Mouse (Mus musculus): ENCODE results near the gene Cdk8. TPM values are rescaled to one million over a fixed set of nuclear protein-coding genes. Genes with fewer than 3 reads are reported as not detected.

The Cdk8 gene
- polyA plus RNA-seq, 1 experiment from 2014 or later: 13.0 TPM

DNA sequence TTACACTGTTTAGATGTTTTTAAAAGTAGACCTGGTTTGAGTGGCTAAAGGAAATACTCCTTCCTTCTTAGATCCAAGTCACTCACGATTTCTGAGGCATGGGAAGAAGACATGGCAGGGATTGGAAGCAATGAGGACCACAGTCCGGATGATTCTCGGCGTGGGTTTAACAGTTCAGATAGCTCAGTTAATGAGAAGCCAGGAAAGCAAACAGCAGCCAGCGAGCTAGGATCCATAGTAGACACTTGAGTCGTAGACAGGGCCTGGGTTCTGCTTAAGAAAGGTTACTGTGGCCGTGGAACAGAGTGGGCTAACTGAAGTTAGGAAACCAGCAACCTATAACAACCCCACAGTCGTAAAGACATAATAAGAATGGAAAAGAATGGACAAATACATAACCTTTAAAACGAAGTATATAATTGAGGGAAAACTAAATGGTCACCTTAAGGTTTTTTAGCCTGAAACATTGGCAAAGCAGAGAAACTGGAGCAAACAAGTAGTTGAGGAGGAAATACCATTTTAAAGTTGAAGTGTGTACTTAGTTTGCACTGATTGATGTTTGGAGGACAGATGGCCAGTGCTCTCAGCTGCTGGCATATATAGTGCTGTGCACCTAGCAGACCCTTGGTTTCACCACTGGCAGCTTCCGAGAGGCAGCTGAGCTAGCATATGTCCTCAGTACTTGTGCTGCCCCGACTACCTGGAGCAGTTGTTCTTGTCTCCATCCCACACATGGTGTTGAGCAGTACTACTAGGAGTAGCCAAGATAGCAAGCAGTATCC lies 63.1 kb downstream of the Cdk8 start:
- Histone ChIP-seq H3K4me3 (replicated peaks; ENCODE audit: low read length) (no peak overlapping the region), H3K9ac (ENCODE audit: low read length) (no peak overlapping the region), H3K27me3 (ENCODE audit: control insufficient read depth, insufficient read depth, low read length) (no peaks in the 10 kb centered on the region), H3K4me1 (ENCODE audit: control insufficient read depth, insufficient read depth, low read length) (peaks cover 5% of the 10 kb centered on the region; the same call in 1 of the 2 replicates), H3K9me3 (replicated peaks; ENCODE audit: control insufficient read depth, low read length) (no peaks in the 10 kb centered on the region), H3K4me2 (ENCODE audit: low read depth, low read length) (no peak overlapping the region), H3K36me3 (ENCODE audit: control insufficient read depth, insufficient read depth, low read length) (0 out of 2 replicates have a peak, but pooled peaks cover 5% of the 10 kb centered on the region), H3K27ac (ENCODE audit: low read length) (no peak overlapping the region)
- WGBS: 75% methylated on average over 11 of the region's 11 CpGs
- ATAC-seq (ENCODE audit: insufficient read depth, low FRiP score): no peak

DNA sequence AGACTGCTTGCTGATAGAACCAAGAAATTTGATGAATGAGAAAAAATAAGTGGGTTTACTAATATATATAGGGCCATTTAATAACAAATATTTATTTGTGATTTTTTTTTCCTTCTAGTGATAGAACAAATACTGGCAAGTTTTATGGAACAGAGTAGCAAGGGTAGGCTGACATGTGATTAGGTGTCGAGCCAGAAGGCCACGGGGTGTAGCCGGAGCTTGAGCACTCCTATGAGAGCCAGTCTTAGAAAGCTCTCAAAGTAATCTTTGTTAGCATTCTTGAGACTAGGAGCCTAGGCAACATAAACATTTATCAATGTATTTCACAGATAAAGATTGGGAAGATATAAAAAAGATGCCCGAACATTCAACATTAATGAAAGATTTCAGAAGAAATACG lies 63.8 kb downstream of the Cdk8 start:
- ATAC-seq (ENCODE audit: insufficient read depth, low FRiP score): no peak
- Histone ChIP-seq H3K4me1 (ENCODE audit: control insufficient read depth, insufficient read depth, low read length) (peaks cover 5% of the 10 kb centered on the region; the same call in 1 of the 2 replicates), H3K36me3 (ENCODE audit: control insufficient read depth, insufficient read depth, low read length) (0 out of 2 replicates have a peak, but pooled peaks cover 7% of the 10 kb centered on the region), H3K4me3 (replicated peaks; ENCODE audit: low read length) (no peak overlapping the region), H3K9me3 (replicated peaks; ENCODE audit: control insufficient read depth, low read length) (no peaks in the 10 kb centered on the region), H3K4me2 (ENCODE audit: low read depth, low read length) (no peak overlapping the region), H3K27me3 (ENCODE audit: control insufficient read depth, insufficient read depth, low read length) (no peaks in the 10 kb centered on the region), H3K27ac (ENCODE audit: low read length) (no peak overlapping the region), H3K9ac (ENCODE audit: low read length) (no peak overlapping the region)
- 84% methylated on average over 5 of the region's 5 CpGs for WGBS

DNA sequence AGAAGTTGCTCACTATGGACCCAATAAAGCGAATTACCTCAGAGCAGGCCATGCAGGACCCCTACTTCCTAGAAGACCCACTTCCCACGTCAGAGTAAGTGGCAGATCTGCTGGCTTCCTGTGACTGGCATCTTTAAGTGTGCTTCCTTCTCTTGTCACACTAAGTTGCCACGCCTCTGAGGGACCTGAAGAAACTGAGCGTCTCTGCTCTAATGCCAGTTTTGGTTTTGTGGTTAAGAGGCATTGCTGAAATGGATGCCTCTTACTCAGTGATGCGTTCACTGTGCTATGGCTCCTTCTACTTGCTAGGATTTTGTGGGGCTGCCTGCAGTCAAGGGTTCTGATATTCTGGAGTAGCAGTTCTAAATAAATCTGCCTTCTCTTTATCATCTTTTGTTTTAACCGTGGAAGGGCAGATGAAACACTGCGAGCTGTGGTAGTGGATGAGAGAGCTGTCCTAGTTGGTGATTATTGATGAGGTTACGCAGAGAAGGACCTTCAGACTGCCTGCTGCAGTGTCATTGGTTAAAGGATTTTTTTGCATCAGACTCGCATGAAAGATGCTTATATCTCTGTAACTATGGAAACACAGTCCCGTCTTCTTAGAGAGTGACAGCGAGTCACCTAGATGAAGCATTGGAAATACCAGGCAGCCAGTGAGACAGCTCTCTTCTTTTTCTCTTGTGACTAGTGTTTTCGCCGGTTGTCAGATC lies 67.9 kb downstream of the Cdk8 start:
- Histone ChIP-seq H3K4me2 (ENCODE audit: low read depth, low read length) (no peak overlapping the region), H3K36me3 (ENCODE audit: control insufficient read depth, insufficient read depth, low read length) (0 out of 2 replicates have a peak, but pooled peaks cover 9% of the 10 kb centered on the region), H3K9ac (ENCODE audit: low read length) (no peak overlapping the region), H3K4me3 (replicated peaks; ENCODE audit: low read length) (no peak overlapping the region), H3K4me1 (ENCODE audit: control insufficient read depth, insufficient read depth, low read length) (no peaks in the 10 kb centered on the region), H3K27ac (ENCODE audit: low read length) (no peak overlapping the region), H3K9me3 (replicated peaks; ENCODE audit: control insufficient read depth, low read length) (no peaks in the 10 kb centered on the region), H3K27me3 (ENCODE audit: control insufficient read depth, insufficient read depth, low read length) (no peaks in the 10 kb centered on the region)
- no peak for ATAC-seq (ENCODE audit: insufficient read depth, low FRiP score)
- 84% methylated on average over 13 of the region's 13 CpGs for WGBS

DNA sequence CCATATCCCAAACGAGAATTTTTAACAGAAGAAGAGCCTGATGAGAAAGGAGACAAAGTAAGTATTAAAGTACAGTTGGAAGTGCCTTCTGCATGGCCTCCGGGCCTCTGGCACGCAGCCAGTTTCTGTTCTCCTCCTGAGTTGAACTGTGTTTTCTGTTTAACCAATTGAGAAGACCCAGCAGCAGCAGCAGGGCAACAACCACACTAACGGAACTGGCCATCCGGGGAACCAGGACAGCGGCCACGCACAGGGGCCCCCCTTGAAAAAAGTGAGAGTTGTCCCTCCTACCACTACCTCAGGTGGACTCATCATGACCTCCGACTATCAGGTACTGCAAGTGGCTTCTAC lies 68.5 kb downstream of the Cdk8 start:
- Histone ChIP-seq H3K27me3 (ENCODE audit: control insufficient read depth, insufficient read depth, low read length) (no peaks in the 10 kb centered on the region), H3K4me3 (replicated peaks; ENCODE audit: low read length) (no peak overlapping the region), H3K9me3 (replicated peaks; ENCODE audit: control insufficient read depth, low read length) (no peaks in the 10 kb centered on the region), H3K9ac (ENCODE audit: low read length) (no peak overlapping the region), H3K4me2 (ENCODE audit: low read depth, low read length) (no peak overlapping the region), H3K27ac (ENCODE audit: low read length) (no peak overlapping the region), H3K36me3 (ENCODE audit: control insufficient read depth, insufficient read depth, low read length) (0 out of 2 replicates have a peak, but pooled peaks cover 11% of the 10 kb centered on the region), H3K4me1 (ENCODE audit: control insufficient read depth, insufficient read depth, low read length) (no peaks in the 10 kb centered on the region)
- 80% methylated on average over 8 of the region's 8 CpGs for WGBS
- no peak for ATAC-seq (ENCODE audit: insufficient read depth, low FRiP score)

DNA sequence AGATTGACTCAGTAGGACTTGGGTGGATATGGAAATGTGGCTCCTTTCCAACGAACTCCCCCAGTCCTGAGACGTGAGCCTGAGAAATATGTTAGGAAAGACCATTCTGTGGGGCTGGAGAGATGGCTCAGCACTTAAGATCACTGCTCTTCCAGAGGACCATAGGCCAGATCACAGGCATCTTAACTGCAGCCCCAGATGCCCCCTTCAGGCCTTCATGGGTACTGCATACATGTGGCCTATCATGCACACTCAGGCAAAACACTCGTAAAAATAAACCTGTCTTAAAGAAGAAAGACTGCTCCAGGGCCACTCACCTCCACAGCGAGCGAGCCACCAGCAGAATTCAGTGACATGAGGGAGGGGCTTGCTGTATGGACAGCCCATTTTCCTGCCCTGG lies 72.4 kb downstream of the Cdk8 start:
- WGBS: 77% methylated on average over 5 of the region's 5 CpGs
- no peak overlapping the region for H3K4me2 ChIP-seq (ENCODE audit: low read depth, low read length)
- no peak overlapping the region for H3K9ac ChIP-seq (ENCODE audit: low read length)
- no peak for ATAC-seq (ENCODE audit: insufficient read depth, low FRiP score)
- no peaks in the 10 kb centered on the region for H3K4me1 ChIP-seq (ENCODE audit: control insufficient read depth, insufficient read depth, low read length)
- H3K36me3 ChIP-seq (ENCODE audit: control insufficient read depth, insufficient read depth, low read length): peaks cover 12% of the 10 kb centered on the region; the same call in 1 of the 2 replicates
- H3K27ac ChIP-seq (ENCODE audit: low read length): no peak overlapping the region
- no peaks in the 10 kb centered on the region for H3K9me3 ChIP-seq (replicated peaks; ENCODE audit: control insufficient read depth, low read length)
- no peak overlapping the region for H3K4me3 ChIP-seq (replicated peaks; ENCODE audit: low read length)
- H3K27me3 ChIP-seq (ENCODE audit: control insufficient read depth, insufficient read depth, low read length): no peaks in the 10 kb centered on the region

DNA sequence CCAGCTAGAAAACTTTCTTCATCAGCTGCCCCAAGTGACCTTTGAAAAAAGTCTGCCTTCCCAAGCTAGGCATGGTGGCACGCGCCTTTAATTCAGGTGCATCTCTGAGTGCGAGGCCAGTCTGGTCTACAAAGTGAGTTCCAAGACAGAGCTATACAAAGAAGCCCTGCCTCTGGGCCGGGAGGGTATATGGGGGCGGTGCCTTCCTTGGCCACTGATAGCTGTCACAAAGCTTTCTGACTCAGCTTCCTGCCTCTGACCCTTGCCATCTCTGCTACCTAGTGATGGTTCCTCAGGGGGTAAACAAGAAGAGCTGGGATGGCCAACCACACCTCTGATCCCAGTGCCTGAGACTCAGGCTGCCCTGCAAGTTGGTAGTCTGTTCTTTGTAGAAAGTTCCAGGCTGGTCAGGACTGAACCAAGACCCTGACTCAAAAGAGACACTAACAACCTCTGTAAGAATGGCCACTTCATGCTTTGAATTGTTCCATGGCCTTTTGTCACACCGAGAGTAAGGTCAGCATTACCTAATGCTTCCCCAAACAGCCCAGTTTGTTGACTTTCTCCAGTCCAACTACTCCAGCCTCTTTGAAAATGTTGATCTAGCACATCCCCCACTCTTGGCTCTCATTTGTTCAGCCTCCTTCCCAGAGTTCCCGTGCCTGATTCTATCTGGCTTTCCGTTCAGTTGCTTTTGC lies 76.2 kb downstream of the Cdk8 start:
- no peak overlapping the region for H3K27ac ChIP-seq (ENCODE audit: low read length)
- H3K27me3 ChIP-seq (ENCODE audit: control insufficient read depth, insufficient read depth, low read length): no peaks in the 10 kb centered on the region
- no peaks in the 10 kb centered on the region for H3K9me3 ChIP-seq (replicated peaks; ENCODE audit: control insufficient read depth, low read length)
- ATAC-seq (ENCODE audit: insufficient read depth, low FRiP score): peak; percentile 31; the same call in 1 of the 2 replicates
- no peak overlapping the region for H3K4me2 ChIP-seq (ENCODE audit: low read depth, low read length)
- H3K36me3 ChIP-seq (ENCODE audit: control insufficient read depth, insufficient read depth, low read length): peaks cover 8% of the 10 kb centered on the region; the same call in 1 of the 2 replicates
- H3K9ac ChIP-seq (ENCODE audit: low read length): no peak overlapping the region
- no peak overlapping the region for H3K4me3 ChIP-seq (replicated peaks; ENCODE audit: low read length)
- WGBS: 76% methylated on average over 8 of the region's 8 CpGs
- no peaks in the 10 kb centered on the region for H3K4me1 ChIP-seq (ENCODE audit: control insufficient read depth, insufficient read depth, low read length)

GRCm38 (mm10) chr5:146307744-146308096 lies 76.7 kb downstream of the Cdk8 start:
- Histone ChIP-seq H3K4me3 (replicated peaks; ENCODE audit: low read length) (no peak overlapping the region), H3K27me3 (ENCODE audit: control insufficient read depth, insufficient read depth, low read length) (no peaks in the 10 kb centered on the region), H3K4me2 (ENCODE audit: low read depth, low read length) (no peak overlapping the region), H3K9me3 (replicated peaks; ENCODE audit: control insufficient read depth, low read length) (no peaks in the 10 kb centered on the region), H3K4me1 (ENCODE audit: control insufficient read depth, insufficient read depth, low read length) (no peaks in the 10 kb centered on the region), H3K27ac (ENCODE audit: low read length) (no peak overlapping the region), H3K36me3 (ENCODE audit: control insufficient read depth, insufficient read depth, low read length) (peaks cover 8% of the 10 kb centered on the region; the same call in 1 of the 2 replicates), H3K9ac (ENCODE audit: low read length) (no peak overlapping the region)
- ATAC-seq (ENCODE audit: insufficient read depth, low FRiP score): no peak
- 92% methylated on average over 4 of the region's 4 CpGs for WGBS

- H3K4me1 ChIP-seq (ENCODE audit: control insufficient read depth, insufficient read depth, low read length): peaks cover 27% of the 10 kb centered on the region
- no peaks in the 10 kb centered on the region for H3K27me3 ChIP-seq (ENCODE audit: control insufficient read depth, insufficient read depth, low read length)
- no peak overlapping the region for H3K9ac ChIP-seq (ENCODE audit: low read length)
- H3K4me3 ChIP-seq (replicated peaks; ENCODE audit: low read length): no peak overlapping the region
- no peaks in the 10 kb centered on the region for H3K9me3 ChIP-seq (replicated peaks; ENCODE audit: control insufficient read depth, low read length)
- no peak; the same call in 1 of the 2 replicates for ATAC-seq (ENCODE audit: insufficient read depth, low FRiP score)
- WGBS: 64% methylated on average over 6 of the region's 6 CpGs
- no peak overlapping the region for H3K4me2 ChIP-seq (ENCODE audit: low read depth, low read length)
- H3K36me3 ChIP-seq (ENCODE audit: control insufficient read depth, insufficient read depth, low read length): no peaks in the 10 kb centered on the region
- no peak overlapping the region for H3K27ac ChIP-seq (ENCODE audit: low read length)
Observed at GRCm38 (mm10) chr5:146314538-146314937, 83.5 kb downstream of the Cdk8 start.

Measured in stomach, embryonic 16.5 days (tissue).